Mouse (Mus musculus) erythroblast, embryonic 14.5 days (primary cell): ENCODE measurements around the gene Cfap97.

Source experiments
- GATA1 ChIP-seq: IDR thresholded peaks from 2 replicates; pipeline ENCODE4 v1.6.1; 2012; ENCODE audit warnings: low read length, inconsistent platforms, mixed read lengths
- TAL1 ChIP-seq: IDR thresholded peaks from 3 replicates; pipeline ENCODE4 v1.6.1; 2012; ENCODE audit warnings: low read length, inconsistent platforms, mixed read lengths

DNA sequence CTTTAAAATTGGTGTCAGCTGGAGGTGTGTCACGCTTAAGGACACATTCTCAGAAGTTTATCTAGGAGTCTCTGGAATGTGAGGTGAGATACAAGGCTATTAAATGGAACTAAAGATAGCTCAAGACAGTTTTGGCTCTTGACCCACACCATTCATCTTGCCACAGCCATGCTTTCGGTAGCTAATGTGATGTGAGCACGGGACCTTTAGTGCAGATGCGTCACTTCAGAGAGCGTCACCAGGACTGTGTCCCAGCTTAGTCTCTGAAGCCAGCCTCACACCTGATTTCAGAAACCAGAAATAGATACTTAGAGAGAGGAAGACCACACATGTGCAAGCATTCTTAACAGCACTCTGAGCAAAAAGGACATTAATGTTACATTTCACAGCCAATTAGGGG lies 75.1 kb downstream of the Cfap97 start:
- TF ChIP-seq TAL1 (no peak), GATA1 (no peak)
